Mouse (Mus musculus): ENCODE measurements at regions not wholly inside any gene's neighbourhood (a gene's known extent, or its start where the extent isn't known, plus 50 kb on each side); places are given as distances from the start of the nearest gene placed in this dataset.

GRCm38 (mm10) chr11:26881635-26882034 lies 287.8 kb upstream of the Vrk2 start:
- Histone ChIP-seq H3K36me3 (replicated peaks in 1 of 2; ENCODE audit: control insufficient read depth in 1 of 2, insufficient read depth in 1 of 2, low read length in 1 of 2) (no peaks in the 10 kb centered on the region), H3K27me3 (replicated peaks) (no peaks in the 10 kb centered on the region), H3K4me3 (replicated peaks in 1 of 3; ENCODE audit: low read depth in 2 of 3, low read length in 2 of 3, poor library complexity in 1 of 3) (no peak overlapping the region), H3K4me2 (ENCODE audit: insufficient read depth, low read depth, poor library complexity, severe bottlenecking) (no peak overlapping the region), H3K9ac (ENCODE audit: insufficient read depth, low read depth) (no peak overlapping the region), H3K4me1 (ENCODE audit: control insufficient read depth in 1 of 2, insufficient read depth in 2 of 2) (peaks cover 0 to 3% of the 10 kb centered on the region in 2 experiments; a peak in 1 of 4 replicates), H3K79me2 (replicated peaks; ENCODE audit: control insufficient read depth, extremely low read depth, insufficient read depth, poor library complexity, severe bottlenecking) (no peaks in the 10 kb centered on the region), H3K9me3 (replicated peaks; ENCODE audit: low read length) (no peaks in the 10 kb centered on the region), H3K27ac (ENCODE audit: insufficient read depth, low read depth) (no peak overlapping the region)
- TF ChIP-seq JUN (IDR thresholded peaks at IDR 0.05; ENCODE audit: insufficient read depth, low read depth, low read length) (no peak), ETS1 (conservative IDR thresholded peaks at IDR 0.05; ENCODE audit: low read depth, low read length) (no peak), ELF1 (IDR thresholded peaks at IDR 0.05; ENCODE audit: low read depth, low read length) (no peak), IRF4 (IDR thresholded peaks at IDR 0.05; ENCODE audit: low read depth, low read length) (no peak), BHLHE40 (IDR thresholded peaks at IDR 0.05; ENCODE audit: low read depth, low read length) (no peak), JUND (conservative IDR thresholded peaks at IDR 0.05; ENCODE audit: low read depth, low read length) (no peak), MXI1 (IDR thresholded peaks at IDR 0.05; ENCODE audit: low read depth, low read length) (no peak), MYC (IDR thresholded peaks at IDR 0.05; ENCODE audit: low read depth, low read length) (no peak), EP300 (IDR thresholded peaks at IDR 0.05; ENCODE audit: low read length) (no peak), MEF2A (IDR thresholded peaks at IDR 0.05; ENCODE audit: borderline replicate concordance, low read depth, low read length) (no peak), ZKSCAN1 (IDR thresholded peaks at IDR 0.05; ENCODE audit: borderline replicate concordance, low read depth, low read length) (no peak), PAX5 (IDR thresholded peaks at IDR 0.05; ENCODE audit: low read length) (no peak), ZC3H11A (IDR thresholded peaks at IDR 0.05; ENCODE audit: low read depth, low read length) (no peak), CTCF (conservative IDR thresholded peaks at IDR 0.05 in 1 of 2, IDR thresholded peaks at IDR 0.05 in 1 of 2; ENCODE audit: low read depth in 2 of 2, low read length in 2 of 2) (no peak), TCF12 (IDR thresholded peaks at IDR 0.05; ENCODE audit: low read depth, low read length) (no peak), CHD1 (IDR thresholded peaks at IDR 0.05; ENCODE audit: low read depth, low read length) (no peak), ZMIZ1 (IDR thresholded peaks at IDR 0.05; ENCODE audit: low read depth, low read length) (no peak), POLR2A (IDR thresholded peaks at IDR 0.05; ENCODE audit: low read depth, low read length) (no peak)
- in situ Hi-C loops (cut with MboI; ENCODE audit: low pct_ligation_motif_present, low pct_unique_long_range_greater_than_20kb, low sequenced_read_pairs), result no loop called here
- DNase-seq (ENCODE audit: extremely low read depth), result no peak
- dilution Hi-C loops (cut with MboI; ENCODE audit: extremely low pct_ligation_motif_present, extremely low pct_unique_long_range_greater_than_20kb, low sequenced_read_pairs), result no loop called here

Data from CH12.LX (cell line).